Mouse (Mus musculus) heart, embryonic 16.5 days (tissue): ENCODE data around the gene 2010111I01Rik. TPM values are rescaled to one million over a fixed set of nuclear protein-coding genes. Genes with fewer than 3 reads are reported as not detected.

Experiments
- ATAC-seq: fragments of 200-750 bp; cut with Nextera tagmentation; replicated peaks from 2 replicates; pipeline ENCODE4 v1.8.0; 2017; ENCODE audit warnings: moderate number of reproducible peaks; ENCODE audit not compliant: insufficient read depth, low FRiP score; ENCODE audit errors: extremely low read depth
- H3K27ac ChIP-seq: fragments of 300-500 bp; sonication (generic); 2 replicates; pipeline ENCODE4 v1.5.1; 2014; ENCODE audit warnings: mild to moderate bottlenecking, low read length, control low read depth, moderate library complexity
- H3K27me3 ChIP-seq: fragments of 300-500 bp; sonication (generic); 2 replicates; pipeline ENCODE4 v1.6.1; 2014; ENCODE audit warnings: low read length, mixed read lengths; ENCODE audit not compliant: control insufficient read depth, insufficient read depth
- H3K36me3 ChIP-seq: fragments of 300-500 bp; sonication (generic); 2 replicates; pipeline ENCODE4 v1.6.1; 2014; ENCODE audit not compliant: control insufficient read depth, insufficient read depth
- H3K4me1 ChIP-seq: fragments of 300-500 bp; sonication (generic); 2 replicates; pipeline ENCODE4 v1.6.1; 2014; ENCODE audit warnings: low read length, mixed read lengths; ENCODE audit not compliant: control insufficient read depth, insufficient read depth
- H3K4me2 ChIP-seq: fragments of 300-500 bp; sonication (generic); 2 replicates; pipeline ENCODE4 v1.6.1; 2014; ENCODE audit warnings: low read depth, mild to moderate bottlenecking, control low read depth, low read length
- H3K4me3 ChIP-seq: fragments of 300-500 bp; sonication (generic); 2 replicates; pipeline ENCODE4 v1.5.1; 2014; ENCODE audit warnings: mild to moderate bottlenecking, control low read depth, low read length
- H3K9ac ChIP-seq: fragments of 300-500 bp; sonication (generic); 2 replicates; pipeline ENCODE4 v1.6.1; 2014; ENCODE audit warnings: low read length, control low read depth
- H3K9me3 ChIP-seq: fragments of 300-500 bp; sonication (generic); replicated peaks from 2 replicates; pipeline ENCODE4 v1.6.1; 2016; ENCODE audit warnings: low read length; ENCODE audit not compliant: control insufficient read depth
- whole genome bisulfite sequencing: fragments of 180-500 bp; shearing (Covaris S2); extraction: QIAGEN DNeasy Blood & Tissue Kit; methylation state at CpG from one replicate; pipeline ENCODE4 v1.1.7; 2014; 5-methylcytosine and 5-hydroxymethylcytosine counted together
- polyA plus RNA-seq: library from polyadenylated mRNA; unstranded; fragments of >200 nt; fragmentation: Nextera tagmentation; extraction: Ambion mirVana; gene quantifications from 2 replicates; pipeline ENCODE4 v1.2.1, GENCODE M21; 2015

The 2010111I01Rik gene
- polyA plus RNA-seq, 1 experiment from 2014 or later = 71.1 TPM

GRCm38 (mm10) chr13:62929766-62930389 is 34.8 kb upstream of the 2010111I01Rik start:
- WGBS = 57% methylated on average over 9 of the region's 9 CpGs
- no peak overlapping the region for H3K27ac ChIP-seq

GRCm38 (mm10) chr13:62932452-62932851 is 32.2 kb upstream of the 2010111I01Rik start:
- no peak overlapping the region for H3K4me3 ChIP-seq
- no peaks in the 10 kb centered on the region for H3K27me3 ChIP-seq
- no peaks in the 10 kb centered on the region for H3K9me3 ChIP-seq
- no peaks in the 10 kb centered on the region for H3K36me3 ChIP-seq
- H3K9ac ChIP-seq = no peak overlapping the region
- WGBS = 73% methylated on average over 4 of the region's 4 CpGs
- no peak overlapping the region for H3K4me2 ChIP-seq
- no peak overlapping the region for H3K27ac ChIP-seq
- no peak for ATAC-seq
- H3K4me1 ChIP-seq = no peaks in the 10 kb centered on the region

More at GRCm38 (mm10) chr13:62929766-62930389, 34.8 kb upstream of the 2010111I01Rik start:
- no peak for ATAC-seq
- no peak overlapping the region for H3K4me2 ChIP-seq
- no peaks in the 10 kb centered on the region for H3K27me3 ChIP-seq
- H3K9me3 ChIP-seq = no peaks in the 10 kb centered on the region
- no peak overlapping the region for H3K9ac ChIP-seq
- H3K4me3 ChIP-seq = no peak overlapping the region
- no peaks in the 10 kb centered on the region for H3K36me3 ChIP-seq
- no peaks in the 10 kb centered on the region for H3K4me1 ChIP-seq

DNA sequence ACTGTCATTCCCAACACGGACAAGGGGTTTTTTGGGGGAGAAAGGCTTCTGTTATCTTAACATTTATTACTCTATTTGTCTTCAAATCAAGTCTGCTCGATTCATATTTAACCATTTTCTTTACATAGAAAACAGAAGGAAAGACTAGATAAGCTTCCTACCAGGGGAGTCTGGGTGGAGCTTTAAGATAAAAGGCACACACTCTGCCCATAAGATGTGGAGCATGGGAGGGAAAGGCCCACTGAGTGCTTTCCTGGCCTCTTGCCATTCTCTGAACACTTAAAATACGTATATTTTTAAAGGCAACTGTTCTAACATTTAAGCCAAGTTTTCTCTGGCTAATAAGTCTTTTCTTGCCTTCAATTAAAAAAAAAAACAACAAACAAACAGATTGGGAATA is 25.3 kb upstream of the 2010111I01Rik start:
- no peak overlapping the region for H3K27ac ChIP-seq

DNA sequence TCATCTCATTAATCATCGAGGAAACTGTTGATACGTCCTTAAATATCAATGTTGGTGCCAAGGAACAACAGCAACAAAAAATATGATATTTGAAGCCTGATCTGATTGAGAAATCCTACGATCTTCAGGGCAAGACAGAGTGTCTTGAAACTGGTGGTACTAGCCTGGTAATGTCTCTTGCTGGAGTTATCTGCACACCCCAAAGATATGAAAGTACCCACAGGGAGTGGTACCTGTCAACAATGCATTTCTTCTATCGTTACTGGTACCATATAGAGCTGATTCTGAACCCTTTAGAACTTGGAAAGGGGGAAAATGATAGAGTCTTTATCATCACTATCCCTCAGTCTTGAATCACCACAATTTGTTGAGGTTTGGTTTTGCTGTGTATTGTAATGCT is 24.9 kb upstream of the 2010111I01Rik start:
- no peak overlapping the region for H3K9ac ChIP-seq
- H3K9me3 ChIP-seq = no peaks in the 10 kb centered on the region
- 61% methylated on average over 4 of the region's 4 CpGs for WGBS
- H3K4me3 ChIP-seq = no peak overlapping the region
- H3K4me1 ChIP-seq = 0 out of 2 replicates have a peak, but pooled peaks cover 4% of the 10 kb centered on the region
- no peak overlapping the region for H3K27ac ChIP-seq
- no peaks in the 10 kb centered on the region for H3K36me3 ChIP-seq
- ATAC-seq = no peak
- no peak overlapping the region for H3K4me2 ChIP-seq
- no peaks in the 10 kb centered on the region for H3K27me3 ChIP-seq

More for the DNA sequence above, 25.3 kb upstream of the 2010111I01Rik start:
- Histone ChIP-seq H3K4me2 (no peak overlapping the region), H3K4me1 (0 out of 2 replicates have a peak, but pooled peaks cover 3% of the 10 kb centered on the region), H3K27me3 (no peaks in the 10 kb centered on the region), H3K9ac (no peak overlapping the region), H3K9me3 (no peaks in the 10 kb centered on the region), H3K4me3 (no peak overlapping the region), H3K36me3 (no peaks in the 10 kb centered on the region)
- 30% methylated on average over 3 of the region's 3 CpGs for WGBS
- no peak for ATAC-seq

DNA sequence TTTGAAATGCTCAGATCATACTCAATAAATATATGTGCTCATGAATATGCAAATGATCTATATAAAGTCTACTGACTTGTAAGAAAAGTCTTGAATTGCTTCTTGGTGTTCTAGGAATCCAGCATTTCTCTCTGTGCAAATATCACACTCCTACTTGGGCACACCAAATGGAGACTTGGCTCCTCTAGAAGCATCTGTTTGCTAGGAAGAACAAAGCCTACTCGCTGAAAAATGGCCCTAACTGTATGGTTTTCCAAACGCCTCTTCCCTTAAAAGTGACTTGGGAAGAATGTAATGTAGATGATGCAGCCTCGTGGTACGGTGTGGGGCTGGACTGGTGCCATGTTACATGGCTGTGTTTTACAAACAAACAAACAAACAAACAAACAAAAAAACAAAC is 24.0 kb upstream of the 2010111I01Rik start:
- no peak for ATAC-seq
- Histone ChIP-seq H3K4me3 (no peak overlapping the region), H3K9ac (no peak overlapping the region), H3K36me3 (no peaks in the 10 kb centered on the region), H3K4me2 (no peak overlapping the region), H3K9me3 (no peaks in the 10 kb centered on the region), H3K27me3 (no peaks in the 10 kb centered on the region), H3K4me1 (0 out of 2 replicates have a peak, but pooled peaks cover 6% of the 10 kb centered on the region), H3K27ac (no peak overlapping the region)
- WGBS = 82% methylated on average over 4 of the region's 4 CpGs

DNA sequence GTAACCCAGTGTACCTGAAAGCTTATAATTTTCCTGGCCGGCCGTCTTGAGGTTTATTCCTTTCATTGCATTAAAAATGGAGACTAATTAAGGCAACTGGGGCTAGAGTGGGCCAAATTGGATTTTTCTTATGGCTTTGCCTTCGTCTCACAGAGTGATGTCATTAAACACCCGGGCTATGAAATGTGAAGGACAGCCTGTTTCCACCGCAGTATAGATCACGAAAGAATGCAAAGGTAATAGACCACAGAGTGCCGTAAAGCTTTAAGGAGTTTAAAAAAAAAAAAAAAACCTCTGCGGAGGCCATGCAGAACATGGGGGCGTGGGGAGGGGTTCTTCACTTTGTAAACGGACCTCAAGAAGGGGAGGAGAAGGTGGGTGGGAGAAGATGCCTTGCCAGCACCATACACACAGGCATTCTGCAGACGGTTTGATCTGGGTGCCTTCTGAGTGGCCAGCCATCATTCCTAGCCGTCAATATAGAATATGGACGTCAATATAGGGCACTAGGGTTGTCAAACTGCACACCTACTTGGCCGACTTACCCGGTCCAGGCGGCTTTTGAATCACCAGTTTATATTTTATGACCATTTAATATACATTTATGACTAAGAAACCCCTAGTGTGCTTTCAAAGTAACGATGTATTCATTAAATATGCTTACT is 23.2 kb upstream of the 2010111I01Rik start:
- Histone ChIP-seq H3K36me3 (no peaks in the 10 kb centered on the region), H3K9ac (no peak overlapping the region), H3K4me1 (0 out of 2 replicates have a peak, but pooled peaks cover 6% of the 10 kb centered on the region), H3K4me3 (no peak overlapping the region), H3K4me2 (no peak overlapping the region), H3K9me3 (no peaks in the 10 kb centered on the region), H3K27me3 (no peaks in the 10 kb centered on the region), H3K27ac (no peak overlapping the region)
- ATAC-seq = no peak
- WGBS = 83% methylated on average over 17 of the region's 17 CpGs

DNA sequence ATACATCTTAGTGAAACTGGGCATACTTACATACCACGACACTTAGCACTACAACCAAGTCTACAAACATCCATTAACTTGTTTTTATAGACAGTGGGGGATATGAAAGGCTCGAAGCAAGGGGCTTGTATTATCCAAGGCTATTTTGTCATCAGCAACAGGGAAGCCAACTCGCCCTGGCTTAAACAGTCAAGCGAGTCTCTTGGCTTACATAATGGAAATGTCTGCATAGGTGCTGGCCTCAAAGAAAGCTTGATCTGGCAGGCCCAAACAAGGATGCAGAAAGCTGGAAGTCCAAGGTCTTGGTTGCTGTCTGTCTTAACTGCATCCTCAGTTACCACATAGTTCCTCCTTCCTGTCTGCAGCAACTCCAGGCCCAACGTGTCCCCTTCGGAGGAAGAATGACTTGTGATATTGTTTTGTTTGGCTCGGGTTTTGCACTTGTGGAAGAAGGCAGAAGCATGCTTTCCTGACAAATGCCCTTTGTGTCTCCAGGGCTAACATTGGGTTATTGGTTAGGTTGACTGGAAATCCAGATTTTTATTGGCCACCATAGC is 21.3 kb upstream of the 2010111I01Rik start:
- WGBS = 56% methylated on average over 7 of the region's 7 CpGs
- Histone ChIP-seq H3K9me3 (no peaks in the 10 kb centered on the region), H3K27me3 (no peaks in the 10 kb centered on the region), H3K4me1 (0 out of 2 replicates have a peak, but pooled peaks cover 6% of the 10 kb centered on the region), H3K27ac (no peak overlapping the region), H3K36me3 (no peaks in the 10 kb centered on the region), H3K4me3 (no peak overlapping the region), H3K9ac (no peak overlapping the region), H3K4me2 (no peak overlapping the region)
- no peak for ATAC-seq

GRCm38 (mm10) chr13:62944109-62944508 is 20.6 kb upstream of the 2010111I01Rik start:
- Histone ChIP-seq H3K4me3 (no peak overlapping the region), H3K27ac (no peak overlapping the region), H3K4me2 (no peak overlapping the region), H3K9me3 (no peaks in the 10 kb centered on the region), H3K36me3 (no peaks in the 10 kb centered on the region), H3K27me3 (no peaks in the 10 kb centered on the region), H3K4me1 (0 out of 2 replicates have a peak, but pooled peaks cover 6% of the 10 kb centered on the region), H3K9ac (no peak overlapping the region)
- ATAC-seq = no peak
- WGBS = 68% methylated on average over 6 of the region's 6 CpGs

GRCm38 (mm10) chr13:62949560-62950188 is 15.0 kb upstream of the 2010111I01Rik start:
- H3K4me1 ChIP-seq = 0 out of 2 replicates have a peak, but pooled peaks cover 3% of the 10 kb centered on the region
- 53% methylated on average over 4 of the region's 4 CpGs for WGBS
- H3K27ac ChIP-seq = no peak overlapping the region
- ATAC-seq = no peak
- no peak overlapping the region for H3K4me2 ChIP-seq
- no peak overlapping the region for H3K9ac ChIP-seq
- no peaks in the 10 kb centered on the region for H3K27me3 ChIP-seq
- no peaks in the 10 kb centered on the region for H3K9me3 ChIP-seq
- no peaks in the 10 kb centered on the region for H3K36me3 ChIP-seq
- H3K4me3 ChIP-seq = no peak overlapping the region
